Mouse (Mus musculus): ENCODE results near the gene A630023A22Rik.

The A630023A22Rik gene

GRCm38 (mm10) chr14:34086806-34087205, 15.7 kb downstream of the A630023A22Rik start:
- no peak for DNase-seq (ENCODE audit: low spot score in 2 of 2)

- DNase-seq (ENCODE audit: low spot score in 2 of 2): no peak
These were observed 16.8 kb downstream of the A630023A22Rik start, which contains the start of gene Anxa8 for GRCm38 (mm10) chr14:34085731-34086130. TSS of gene Anxa8 (plus strand) at chr14:34085981.

- DNase-seq (ENCODE audit: low spot score in 2 of 2): peak; percentile 46 to 66
These were observed 22.1 kb downstream of the A630023A22Rik start for GRCm38 (mm10) chr14:34080321-34080997.

GRCm38 (mm10) chr14:34078293-34078692, 24.3 kb downstream of the A630023A22Rik start:
- no peak for DNase-seq (ENCODE audit: low spot score in 2 of 2)

GRCm38 (mm10) chr14:34077222-34077621, 25.3 kb downstream of the A630023A22Rik start:
- DNase-seq (ENCODE audit: low spot score in 2 of 2): no peak

- no peak for DNase-seq (ENCODE audit: low spot score in 2 of 2)
These were observed 27.2 kb downstream of the A630023A22Rik start for GRCm38 (mm10) chr14:34075346-34075745.

- DNase-seq (ENCODE audit: low spot score in 2 of 2): no peak
These were observed 30.9 kb downstream of the A630023A22Rik start for GRCm38 (mm10) chr14:34071665-34072064.

GRCm38 (mm10) chr14:34052516-34052915, 50.0 kb downstream of the A630023A22Rik start, which contains the start of gene Antxrl:
TSS of gene Antxrl (plus strand) at chr14:34052707.
- no peak for DNase-seq (ENCODE audit: low spot score in 2 of 2)

- DNase-seq (ENCODE audit: low spot score in 2 of 2): no peak
These were observed 52.3 kb downstream of the A630023A22Rik start for GRCm38 (mm10) chr14:34050101-34050779.

- no peak for DNase-seq (ENCODE audit: low spot score in 2 of 2)
These were observed 59.2 kb downstream of the A630023A22Rik start for GRCm38 (mm10) chr14:34043341-34043740.

GRCm38 (mm10) chr14:34041241-34041640, 61.3 kb downstream of the A630023A22Rik start:
- DNase-seq (ENCODE audit: low spot score in 2 of 2): no peak

GRCm38 (mm10) chr14:34033841-34034610, 68.5 kb downstream of the A630023A22Rik start:
- DNase-seq (ENCODE audit: low spot score in 2 of 2): no peak

- no peak for DNase-seq (ENCODE audit: low spot score in 2 of 2)
These were observed 75.8 kb downstream of the A630023A22Rik start for GRCm38 (mm10) chr14:34026710-34027109.

GRCm38 (mm10) chr14:34016938-34017337, 85.6 kb downstream of the A630023A22Rik start:
- no peak for DNase-seq (ENCODE audit: low spot score in 2 of 2)

GRCm38 (mm10) chr14:34016381-34016780, 86.2 kb downstream of the A630023A22Rik start, which contains the start of gene Gm5460:
TSS of gene Gm5460 (plus strand) at chr14:34016758.
- DNase-seq (ENCODE audit: low spot score in 2 of 2): no peak

- no peak for DNase-seq (ENCODE audit: low spot score in 2 of 2)
These were observed 87.5 kb downstream of the A630023A22Rik start, which contains the start of gene Gm30083 for GRCm38 (mm10) chr14:34015063-34015462. TSS of gene Gm30083 (minus strand) at chr14:34015182.

- no peak for DNase-seq (ENCODE audit: low spot score in 2 of 2)
These were observed 100.2 kb downstream of the A630023A22Rik start for GRCm38 (mm10) chr14:34002358-34002757.

GRCm38 (mm10) chr14:34001445-34001844, 101.1 kb downstream of the A630023A22Rik start:
- DNase-seq (ENCODE audit: low spot score in 2 of 2): no peak

Data from heart, adult 9 months (tissue).